Mouse (Mus musculus) ES-Bruce4 (cell line): Measurements from ENCODE around the gene Nmur1. TPM values are rescaled to one million over a fixed set of nuclear protein-coding genes. Genes with fewer than 3 reads are reported as not detected.
"Not testable (repeated sequence)": the region's sequence is repeated elsewhere in the genome, so short reads cannot be mapped to it uniquely, and the experiment has no call there.

Source experiments
- H3K27ac ChIP-seq: 2 replicates; pipeline ENCODE4 v1.5.1; 2012; ENCODE audit warnings: low read length, inconsistent platforms; ENCODE audit not compliant: insufficient read depth
- H3K27me3 ChIP-seq: 2 replicates; pipeline ENCODE4 v1.6.1; 2012; ENCODE audit warnings: mild to moderate bottlenecking, low read length, inconsistent platforms; ENCODE audit not compliant: control insufficient read depth, poor library complexity, insufficient read depth, severe bottlenecking
- H3K36me3 ChIP-seq: 2 replicates; pipeline ENCODE4 v1.6.1; 2012; ENCODE audit warnings: inconsistent platforms, mild to moderate bottlenecking, low read length, moderate library complexity; ENCODE audit not compliant: control insufficient read depth, poor library complexity, insufficient read depth, severe bottlenecking
- H3K4me1 ChIP-seq: one replicate; pipeline ENCODE4 v1.8.1; 2011; ENCODE audit warnings: low read length; ENCODE audit not compliant: control insufficient read depth, insufficient read depth
- H3K4me3 ChIP-seq: 2 replicates; pipeline ENCODE4 v1.5.1; 2011; ENCODE audit warnings: low read depth, mild to moderate bottlenecking, low read length
- H3K9ac ChIP-seq: 2 replicates; pipeline ENCODE4 v1.6.1; 2012; ENCODE audit warnings: low read depth, mild to moderate bottlenecking, inconsistent platforms; ENCODE audit not compliant: poor library complexity, severe bottlenecking
- H3K9me3 ChIP-seq: replicated peaks from 2 replicates; pipeline ENCODE4 v1.6.1; 2012; ENCODE audit warnings: mild to moderate bottlenecking, low read length, inconsistent platforms; ENCODE audit not compliant: control insufficient read depth, poor library complexity, insufficient read depth, severe bottlenecking
- CTCF ChIP-seq: IDR thresholded peaks from one replicate; pipeline ENCODE4 v1.8.1; 2011; ENCODE audit warnings: low read depth, low read length
- EP300 ChIP-seq: IDR thresholded peaks from 2 replicates; pipeline ENCODE4 v1.6.1; 2011; ENCODE audit warnings: low read depth, low read length; ENCODE audit not compliant: insufficient read depth
- POLR2A ChIP-seq: IDR thresholded peaks from one replicate; pipeline ENCODE4 v1.8.1; 2011; ENCODE audit warnings: low read length; ENCODE audit not compliant: insufficient read depth
- polyA plus RNA-seq: library from polyadenylated mRNA; stranded (reverse); fragments of >200 nt; gene quantifications from 2 replicates; pipeline ENCODE4 v1.2.4, GENCODE M21; 2011; ENCODE audit warnings: low read depth; ENCODE audit not compliant: missing spikeins, insufficient read depth, insufficient read length

Nmur1 gene
- polyA plus RNA-seq, 1 experiment: not detected

DNA sequence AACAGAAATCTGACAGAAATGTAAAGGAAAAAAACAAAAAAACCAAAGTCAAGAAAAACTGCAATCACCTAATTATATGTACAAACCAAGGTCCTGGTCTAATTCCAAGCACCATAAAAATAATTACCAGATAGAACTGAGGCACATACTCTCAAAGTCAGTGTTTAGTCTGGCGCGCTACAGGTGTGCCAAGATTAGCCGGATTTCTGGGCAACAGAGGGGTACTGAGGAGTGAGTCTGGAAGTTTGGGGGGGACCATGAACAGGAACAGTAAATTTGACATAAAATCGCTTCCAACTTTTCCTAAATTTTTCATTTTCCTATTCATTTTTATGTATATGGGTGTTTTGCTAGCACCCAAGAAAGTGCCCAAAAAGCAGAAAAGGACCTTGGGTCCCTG, 80.1 kb downstream of the Nmur1 start:
- no peak overlapping the region for H3K4me3 ChIP-seq
- no peak for TF ChIP-seq POLR2A
- H3K36me3 ChIP-seq: peaks cover 46% of the 10 kb centered on the region
- H3K4me1 ChIP-seq: no peaks in the 10 kb centered on the region
- no peaks in the 10 kb centered on the region for H3K27me3 ChIP-seq
- no peak overlapping the region for H3K27ac ChIP-seq
- no peak overlapping the region for H3K9ac ChIP-seq
- H3K9me3 ChIP-seq: no peaks in the 10 kb centered on the region

DNA sequence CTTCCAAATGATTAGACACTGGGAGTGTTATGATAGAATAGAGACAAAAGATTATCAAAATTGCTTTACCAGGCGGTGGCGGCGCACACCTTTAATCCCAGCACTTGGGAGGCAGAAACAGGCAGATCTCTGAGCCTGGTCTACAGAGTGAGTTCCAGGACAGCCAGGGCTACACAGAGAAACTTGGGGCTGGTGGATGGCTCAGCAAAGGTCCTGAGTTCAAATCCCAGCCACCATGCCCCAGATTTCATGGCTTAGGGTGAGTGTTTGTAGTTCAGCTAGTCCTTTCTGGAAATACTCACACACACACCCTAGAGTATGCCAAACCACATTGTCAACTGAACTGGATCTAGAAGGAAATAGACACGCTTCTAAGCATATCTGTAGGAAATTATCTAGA, 81.0 kb downstream of the Nmur1 start:
- Histone ChIP-seq H3K9ac (no peak overlapping the region), H3K9me3 (no peaks in the 10 kb centered on the region), H3K4me1 (no peaks in the 10 kb centered on the region), H3K4me3 (no peak overlapping the region), H3K36me3 (peaks cover 37% of the 10 kb centered on the region), H3K27me3 (no peaks in the 10 kb centered on the region), H3K27ac (no peak overlapping the region)
- TF ChIP-seq POLR2A: no peak
- no peak for TF ChIP-seq CTCF
- TF ChIP-seq EP300: no peak

DNA sequence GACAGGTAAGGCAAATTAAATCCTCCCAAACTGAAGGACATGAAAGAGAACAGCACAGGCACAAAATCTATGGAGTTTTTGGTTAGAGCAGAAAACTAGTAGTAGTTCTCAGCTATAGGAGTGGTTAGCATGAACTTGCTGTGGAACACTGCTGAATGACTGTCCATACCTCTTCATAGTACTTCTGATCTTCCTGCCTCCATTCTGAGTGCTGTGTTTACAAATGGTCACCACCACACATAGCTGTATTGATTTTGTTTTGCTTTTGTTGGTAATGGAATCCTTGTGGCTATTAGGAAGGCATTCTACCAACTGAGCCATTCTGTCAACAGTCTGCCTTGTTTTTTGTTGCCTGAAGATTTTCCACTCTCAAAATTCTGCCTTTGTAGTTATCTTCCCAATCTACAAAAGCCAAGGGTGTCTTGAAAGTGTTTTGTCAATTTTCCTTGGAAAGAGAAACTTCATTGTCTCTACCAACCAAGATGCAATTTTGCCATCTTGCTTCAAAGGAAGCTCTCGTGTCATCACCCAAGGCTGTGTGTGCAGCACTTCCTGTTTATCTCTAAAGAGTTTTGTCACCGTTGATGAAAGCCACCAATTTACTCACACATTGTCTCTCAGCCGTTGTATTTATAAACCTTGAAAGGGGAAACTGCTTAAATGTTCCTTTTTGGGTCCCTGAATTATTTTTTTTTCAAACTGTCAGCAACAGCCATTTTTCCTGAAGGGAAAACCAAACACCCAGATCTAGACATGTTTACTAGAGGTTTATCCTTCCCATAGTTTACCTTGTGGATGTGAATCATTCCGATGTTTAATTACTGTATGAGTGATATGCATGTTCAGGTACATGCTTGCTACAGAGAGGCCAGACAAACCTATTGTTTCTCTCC, 81.8 kb downstream of the Nmur1 start:
- Histone ChIP-seq H3K9ac (no peak overlapping the region), H3K36me3 (peaks cover 28% of the 10 kb centered on the region), H3K4me3 (no peak overlapping the region), H3K27me3 (no peaks in the 10 kb centered on the region), H3K27ac (no peak overlapping the region; the same call in 1 of the 2 replicates), H3K4me1 (no peaks in the 10 kb centered on the region), H3K9me3 (no peaks in the 10 kb centered on the region)
- no peak for TF ChIP-seq POLR2A
- no peak for TF ChIP-seq EP300

DNA sequence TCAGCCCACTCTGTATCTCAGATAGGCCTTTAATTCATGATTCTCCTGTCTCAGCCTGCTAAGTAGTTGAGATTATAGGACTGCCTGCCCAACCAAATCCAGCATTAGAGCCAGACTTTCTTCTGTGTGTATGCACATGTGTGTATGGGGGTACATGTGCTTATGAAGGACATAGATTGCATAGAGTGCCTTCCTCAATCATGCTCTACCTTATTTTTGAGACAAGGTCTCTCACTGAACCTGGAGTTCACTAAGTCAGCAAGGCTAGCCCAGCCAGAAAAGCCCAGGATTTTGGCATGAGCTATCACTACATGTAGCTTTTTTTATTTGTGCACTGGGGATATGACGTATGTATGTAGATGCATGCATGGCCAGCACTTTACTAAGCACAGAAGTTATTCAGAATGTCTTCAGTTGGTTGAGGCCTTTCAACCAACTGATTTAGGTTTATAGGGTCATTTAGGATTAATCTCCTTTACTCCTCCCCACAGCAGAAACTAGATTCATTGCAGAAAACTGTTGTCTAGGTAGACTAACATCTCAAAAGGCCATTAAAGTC, 82.9 kb downstream of the Nmur1 start:
- H3K36me3 ChIP-seq: peaks cover 21% of the 10 kb centered on the region
- no peaks in the 10 kb centered on the region for H3K27me3 ChIP-seq
- H3K9me3 ChIP-seq: no peaks in the 10 kb centered on the region
- no peak overlapping the region for H3K4me3 ChIP-seq
- H3K27ac ChIP-seq: no peak overlapping the region
- H3K9ac ChIP-seq: no peak overlapping the region
- H3K4me1 ChIP-seq: no peaks in the 10 kb centered on the region
- no peak for TF ChIP-seq EP300
- no peak for TF ChIP-seq POLR2A
- TF ChIP-seq CTCF: no peak

DNA sequence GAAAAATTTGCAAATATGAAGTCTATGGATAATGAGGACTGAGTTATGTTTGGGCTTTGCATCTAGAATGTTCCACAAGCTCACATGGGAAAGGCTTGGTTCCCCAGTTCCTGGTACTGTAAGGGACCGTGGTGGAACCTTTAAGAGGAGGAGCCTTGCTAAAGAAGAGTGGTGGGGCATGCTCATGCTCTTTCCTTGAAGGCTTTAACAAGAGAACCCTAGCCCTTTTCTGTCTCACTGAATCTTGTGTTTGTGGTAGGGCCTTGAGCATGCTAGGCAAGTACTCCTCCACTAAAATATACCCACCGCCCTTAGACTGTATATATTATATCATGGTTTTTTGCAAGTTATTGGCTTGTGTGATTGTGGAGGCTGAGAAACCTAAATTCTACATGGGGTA, 83.7 kb downstream of the Nmur1 start:
- Histone ChIP-seq H3K36me3 (peaks cover 13% of the 10 kb centered on the region), H3K9me3 (no peaks in the 10 kb centered on the region), H3K9ac (no peak overlapping the region), H3K4me3 (no peak overlapping the region), H3K27ac (no peak overlapping the region), H3K27me3 (no peaks in the 10 kb centered on the region), H3K4me1 (no peaks in the 10 kb centered on the region)
- no peak for TF ChIP-seq CTCF
- TF ChIP-seq EP300: no peak
- TF ChIP-seq POLR2A: no peak

DNA sequence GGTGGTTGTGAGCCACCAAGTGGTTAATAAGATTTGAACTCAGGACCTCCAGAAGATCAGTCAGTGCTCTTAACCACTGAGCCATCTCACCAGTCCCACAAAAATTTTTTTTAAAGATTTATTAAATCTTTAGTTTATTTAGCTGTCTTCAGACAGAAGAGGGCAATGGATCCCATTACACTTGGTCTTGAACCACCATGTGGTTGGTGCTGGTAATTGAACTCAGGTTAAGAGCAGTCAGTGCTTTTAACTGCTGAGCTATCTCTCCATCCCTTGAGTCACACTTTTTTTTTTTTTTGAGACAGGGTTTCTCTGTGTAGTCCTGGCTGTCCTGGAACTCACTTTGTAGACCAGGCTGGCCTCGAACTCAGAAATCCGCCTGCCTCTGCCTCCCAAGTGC, 84.9 kb downstream of the Nmur1 start:
- not testable (repeated sequence) for H3K9me3 ChIP-seq, H3K9ac ChIP-seq, H3K36me3 ChIP-seq, H3K27me3 ChIP-seq, H3K4me1 ChIP-seq, H3K27ac ChIP-seq, H3K4me3 ChIP-seq
